Mouse (Mus musculus): ENCODE measurements at regions not wholly inside any gene's neighbourhood (a gene's known extent, or its start where the extent isn't known, plus 50 kb on each side); places are given as distances from the start of the nearest gene placed in this dataset.

Small RNA genes lying in the stretch of these regions (microRNA-seq; reads per million reads assigned to microRNA genes)
- 0 reads per million in 2 experiments for gene Gm44301
